Mouse (Mus musculus): ENCODE data around the gene C2cd4b.

DNA sequence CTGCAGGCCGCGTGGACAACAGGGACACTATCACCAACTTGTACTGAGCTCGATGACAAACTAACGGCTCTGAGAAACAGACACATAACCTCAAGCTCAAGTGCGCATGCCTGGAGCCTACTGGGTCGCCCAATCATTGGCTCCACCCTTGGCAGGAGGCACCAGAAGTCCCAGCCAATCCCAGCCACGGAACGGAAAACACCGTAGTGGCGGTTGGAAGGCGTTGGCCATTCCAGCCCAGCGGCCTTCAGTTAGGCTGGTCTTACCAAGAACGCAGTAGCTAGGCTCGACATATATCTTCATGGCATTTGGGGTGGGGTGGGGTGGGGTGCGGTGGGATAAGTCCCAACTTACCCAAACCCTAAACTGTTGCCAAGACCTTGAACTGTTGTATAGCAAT lies 25.5 kb upstream of the C2cd4b start:
- TF ChIP-seq POLR2A (IDR thresholded peaks at IDR 0.05; ENCODE audit: borderline replicate concordance, extremely low read depth, insufficient read depth, insufficient read length, poor library complexity, severe bottlenecking), result no peak
- TF ChIP-seq CTCF (IDR thresholded peaks at IDR 0.05; ENCODE audit: borderline replicate concordance, extremely low read depth, insufficient read depth, insufficient read length), result no peak
